Mouse (Mus musculus) gastrocnemius, postnatal 14 days (tissue): ENCODE results near the gene Sesn3. TPM values are rescaled to one million over a fixed set of nuclear protein-coding genes. Genes with fewer than 3 reads are reported as not detected.
"Not testable (repeated sequence)": the region's sequence is repeated elsewhere in the genome, so short reads cannot be mapped to it uniquely, and the experiment has no call there.

Experiments
- DNase-seq: peaks from one replicate; pipeline ENCODE4 v3.0.0; 2021; ENCODE audit warnings: mixed read lengths
- intact Hi-C: fragments of 180-260 bp; cut with DNase I; formaldehyde crosslinking; loops from one replicate; pipeline ENCODE4 v1.15.1; 2025; ENCODE audit warnings: low total_unique reads
- total RNA-seq, 2 experiments: library from RNA; stranded (reverse); gene quantifications; 2 replicates each; pipeline ENCODE4 v1.2.3; 2021

The Sesn3 gene
- total RNA-seq, 2 experiments from 2014 or later, result 31.2 to 42.4 TPM

- peak; percentile 60 for DNase-seq
- intact Hi-C loops, result no loop called here
Measured at GRCm38 (mm10) chr9:14342041-14342668, 67.3 kb downstream of the Sesn3 start.

GRCm38 (mm10) chr9:14345866-14346265, 71.0 kb downstream of the Sesn3 start:
- intact Hi-C loops, DNase-seq: not testable (repeated sequence)

- intact Hi-C loops, result no loop called here
- DNase-seq, result no peak
Measured at GRCm38 (mm10) chr9:14348416-14348815, 73.5 kb downstream of the Sesn3 start.

GRCm38 (mm10) chr9:14349380-14349779, 74.5 kb downstream of the Sesn3 start:
- intact Hi-C loops, result no loop called here
- no peak for DNase-seq

GRCm38 (mm10) chr9:14350787-14351186, 75.9 kb downstream of the Sesn3 start:
- intact Hi-C loops, result no loop called here
- no peak for DNase-seq

GRCm38 (mm10) chr9:14352337-14352736, 77.5 kb downstream of the Sesn3 start:
- intact Hi-C loops, result no loop called here
- DNase-seq, result no peak

GRCm38 (mm10) chr9:14354852-14355251, 80.0 kb downstream of the Sesn3 start:
- no peak for DNase-seq
- intact Hi-C loops, result no loop called here

GRCm38 (mm10) chr9:14357033-14357432, 82.2 kb downstream of the Sesn3 start:
- DNase-seq, result no peak
- intact Hi-C loops, result no loop called here

GRCm38 (mm10) chr9:14362068-14362768, 87.4 kb downstream of the Sesn3 start:
- intact Hi-C loops, result no loop called here
- no peak for DNase-seq

- no peak for DNase-seq
- intact Hi-C loops, result no loop called here
Measured at GRCm38 (mm10) chr9:14363540-14363939, 88.7 kb downstream of the Sesn3 start.

GRCm38 (mm10) chr9:14364719-14365118, 89.9 kb downstream of the Sesn3 start:
- intact Hi-C loops, result no loop called here
- no peak for DNase-seq

- no peak for DNase-seq
- intact Hi-C loops, result no loop called here
Measured at GRCm38 (mm10) chr9:14365481-14366125, 90.7 kb downstream of the Sesn3 start.

- DNase-seq, result no peak
- intact Hi-C loops, result no loop called here
Measured at GRCm38 (mm10) chr9:14367850-14368249, 93.0 kb downstream of the Sesn3 start.

- intact Hi-C loops, result no loop called here
- DNase-seq, result no peak
Measured at GRCm38 (mm10) chr9:14369271-14369670, 94.4 kb downstream of the Sesn3 start.

GRCm38 (mm10) chr9:14372440-14372839, 97.6 kb downstream of the Sesn3 start:
- intact Hi-C loops, result no loop called here
- DNase-seq, result no peak

GRCm38 (mm10) chr9:14376149-14376548, 101.3 kb downstream of the Sesn3 start:
- intact Hi-C loops, result no loop called here
- no peak for DNase-seq

GRCm38 (mm10) chr9:14378151-14378550, 103.3 kb downstream of the Sesn3 start:
- intact Hi-C loops, result no loop called here

GRCm38 (mm10) chr9:14379769-14380385, 105.0 kb downstream of the Sesn3 start:
- DNase-seq, result no peak
- intact Hi-C loops, result loop anchor here (10.0 kb wide), 1 partner anchor 115 kb away; no protein-coding TSS in a partner anchor

More at GRCm38 (mm10) chr9:14378151-14378550, 103.3 kb downstream of the Sesn3 start:
- no peak for DNase-seq

- intact Hi-C loops, result loop anchor here (10.0 kb wide), 1 partner anchor 114 kb away; no protein-coding TSS in a partner anchor
Measured at GRCm38 (mm10) chr9:14380386-14381285, 105.8 kb downstream of the Sesn3 start.

More at GRCm38 (mm10) chr9:14380386-14381285, 105.8 kb downstream of the Sesn3 start:
- peak; percentile 86 for DNase-seq
